Mouse (Mus musculus) embryonic facial prominence, embryonic 10.5 days (tissue): ENCODE data around the gene Pik3r3. TPM values are rescaled to one million over a fixed set of nuclear protein-coding genes. Genes with fewer than 3 reads are reported as not detected.

ENCODE experiments used
- DNase-seq: peaks from one replicate; pipeline ENCODE4 v3.0.0-alpha.2; 2017; ENCODE audit warnings: low spot score
- H3K27ac ChIP-seq: fragments of 300-500 bp; sonication (generic); replicated peaks from 2 replicates; pipeline ENCODE4 v1.5.1; 2016; ENCODE audit warnings: mild to moderate bottlenecking
- H3K27me3 ChIP-seq: fragments of 300-500 bp; sonication (generic); replicated peaks from 2 replicates; pipeline ENCODE4 v1.6.1; 2016; ENCODE audit warnings: low read depth, mild to moderate bottlenecking; ENCODE audit not compliant: poor library complexity, severe bottlenecking
- H3K36me3 ChIP-seq: fragments of 300-500 bp; sonication (generic); replicated peaks from 2 replicates; pipeline ENCODE4 v1.6.1; 2016; ENCODE audit warnings: mild to moderate bottlenecking, moderate library complexity
- H3K4me1 ChIP-seq: fragments of 300-500 bp; sonication (generic); 2 replicates; pipeline ENCODE4 v1.6.1; 2016
- H3K4me3 ChIP-seq: fragments of 300-500 bp; sonication (generic); 2 replicates; pipeline ENCODE4 v1.5.1; 2016; ENCODE audit warnings: mild to moderate bottlenecking, moderate library complexity
- H3K9me3 ChIP-seq: fragments of 300-500 bp; sonication (generic); 2 replicates; pipeline ENCODE4 v1.6.1; 2016; ENCODE audit warnings: mild to moderate bottlenecking
- WGBS: fragments of 180-500 bp; shearing (Covaris S2); methylation state at CpG from one replicate; pipeline ENCODE4 v1.1.7; 2016; 5-methylcytosine and 5-hydroxymethylcytosine counted together
- polyA plus RNA-seq: library from polyadenylated mRNA; unstranded; fragments of >200 nt; fragmentation: Nextera tagmentation; extraction: Ambion mirVana; gene quantifications from 2 replicates; pipeline ENCODE4 v1.2.1, GENCODE M21; 2016

Pik3r3 gene
- 43.7 and 45.7 TPM in 2 replicates for polyA plus RNA-seq

DNA sequence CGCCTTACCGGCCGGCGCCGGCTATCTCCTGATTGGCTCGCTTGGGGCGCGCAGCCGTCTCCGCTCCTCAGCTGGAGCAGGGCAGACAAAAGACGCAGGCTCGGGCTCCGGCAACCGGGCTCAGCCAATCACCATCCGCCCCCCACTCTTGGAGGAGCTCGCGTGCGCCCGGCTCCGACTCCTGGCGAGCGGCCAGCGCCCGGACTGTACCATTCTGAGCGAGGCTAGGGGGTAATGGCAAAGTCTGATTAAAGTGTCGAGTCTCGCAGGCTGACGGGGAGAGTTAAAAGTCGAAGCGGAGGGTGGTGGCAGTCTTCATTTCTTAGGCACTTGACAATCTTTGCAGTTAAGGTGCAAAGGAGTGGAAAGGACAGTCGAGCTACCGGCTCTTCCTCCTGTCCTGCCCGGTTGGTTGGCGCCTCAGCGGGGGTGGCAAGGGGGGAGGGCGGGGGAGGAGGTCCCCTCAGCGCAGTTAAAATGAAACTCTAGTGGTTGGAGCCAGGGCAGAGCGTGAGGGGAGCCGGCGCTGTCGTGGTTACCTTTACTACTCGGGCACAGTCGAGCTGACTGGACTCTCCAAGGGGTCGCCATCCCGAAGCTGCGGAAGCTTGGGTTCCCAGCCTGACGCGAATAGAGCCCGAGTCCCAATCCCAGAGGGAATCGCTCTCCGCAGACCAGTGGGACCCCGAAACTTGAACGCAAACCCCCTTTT, at the start of gene Pik3r3:
Gene Pik3r3, plus strand, starts transcription at position 479 of the 712 bp plus-strand sequence.
- peak within 1 kb of the TSS; percentile 75 for H3K4me3 ChIP-seq
- H3K27ac ChIP-seq = peak within 1 kb of the TSS; percentile 99
- H3K36me3 ChIP-seq = no peaks in the 10 kb centered on the region
- no peaks in the 10 kb centered on the region for H3K9me3 ChIP-seq
- H3K4me1 ChIP-seq = peaks cover 19% of the 10 kb centered on the region
- peak; percentile 99 for DNase-seq
- no peaks in the 10 kb centered on the region for H3K27me3 ChIP-seq
- WGBS = under 1% methylated on average over 53 of the region's 53 CpGs

DNA sequence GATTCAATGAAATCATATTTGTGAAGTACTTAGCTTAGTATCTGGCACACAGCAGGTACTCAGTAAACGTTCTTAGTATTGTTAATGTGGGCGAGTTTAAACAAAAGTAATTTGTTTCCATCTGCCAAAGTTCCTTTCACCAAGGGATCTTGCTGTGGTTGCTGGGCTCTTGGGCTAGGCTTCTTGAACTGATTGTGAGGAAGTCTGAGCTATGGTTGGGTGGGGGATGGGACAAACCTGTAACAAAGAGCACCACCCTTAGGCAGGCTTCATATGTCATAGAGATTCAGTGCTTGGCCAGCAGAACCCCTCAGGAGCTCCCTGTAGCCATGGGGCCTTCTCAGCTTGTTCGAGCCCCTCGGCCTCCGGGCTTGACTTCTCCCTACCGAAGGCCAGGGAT, 48.3 kb upstream of the Pik3r3 start, which contains the start of the genes 1700042G07Rik and Gm49337:
Gene 1700042G07Rik, plus strand, starts transcription at position 301 of the 400 bp plus-strand sequence.
Gene Gm49337, plus strand, starts transcription at position 313 of the 400 bp plus-strand sequence.
- WGBS = 90% methylated on average over 6 of the region's 6 CpGs
- DNase-seq = no peak
- Histone ChIP-seq H3K27me3 (no peaks in the 10 kb centered on the region), H3K4me1 (peaks cover 49% of the 10 kb centered on the region), H3K36me3 (no peaks in the 10 kb centered on the region), H3K27ac (peak within 1 kb of the TSS; percentile 48; the same call in 1 of the 2 replicates), H3K4me3 (no peak within 1 kb of the TSS), H3K9me3 (no peaks in the 10 kb centered on the region)

DNA sequence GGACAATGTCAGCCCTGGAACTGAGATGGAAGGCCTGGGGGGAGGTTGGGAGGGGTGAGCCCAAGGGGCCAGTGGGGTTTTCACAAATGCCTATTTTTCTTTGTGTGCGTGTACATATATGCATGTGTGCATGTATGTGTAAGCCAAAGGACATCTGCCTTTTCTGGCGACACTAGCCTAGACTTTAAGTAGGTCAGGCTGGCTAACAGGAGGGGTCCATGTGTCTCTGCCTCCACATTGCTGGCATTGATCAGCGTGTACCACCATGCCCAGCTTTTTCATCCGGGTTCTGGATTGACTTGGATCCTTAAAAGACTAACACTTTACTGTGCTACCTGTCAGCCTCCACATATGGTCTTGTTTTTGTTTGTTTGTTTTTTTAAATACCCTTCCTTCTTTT, 47.7 kb upstream of the Pik3r3 start:
- WGBS = 81% methylated on average over 4 of the region's 4 CpGs
- Histone ChIP-seq H3K4me1 (peaks cover 49% of the 10 kb centered on the region), H3K27ac (no peak overlapping the region), H3K9me3 (no peaks in the 10 kb centered on the region), H3K36me3 (no peaks in the 10 kb centered on the region), H3K4me3 (no peak overlapping the region), H3K27me3 (no peaks in the 10 kb centered on the region)
- no peak for DNase-seq

DNA sequence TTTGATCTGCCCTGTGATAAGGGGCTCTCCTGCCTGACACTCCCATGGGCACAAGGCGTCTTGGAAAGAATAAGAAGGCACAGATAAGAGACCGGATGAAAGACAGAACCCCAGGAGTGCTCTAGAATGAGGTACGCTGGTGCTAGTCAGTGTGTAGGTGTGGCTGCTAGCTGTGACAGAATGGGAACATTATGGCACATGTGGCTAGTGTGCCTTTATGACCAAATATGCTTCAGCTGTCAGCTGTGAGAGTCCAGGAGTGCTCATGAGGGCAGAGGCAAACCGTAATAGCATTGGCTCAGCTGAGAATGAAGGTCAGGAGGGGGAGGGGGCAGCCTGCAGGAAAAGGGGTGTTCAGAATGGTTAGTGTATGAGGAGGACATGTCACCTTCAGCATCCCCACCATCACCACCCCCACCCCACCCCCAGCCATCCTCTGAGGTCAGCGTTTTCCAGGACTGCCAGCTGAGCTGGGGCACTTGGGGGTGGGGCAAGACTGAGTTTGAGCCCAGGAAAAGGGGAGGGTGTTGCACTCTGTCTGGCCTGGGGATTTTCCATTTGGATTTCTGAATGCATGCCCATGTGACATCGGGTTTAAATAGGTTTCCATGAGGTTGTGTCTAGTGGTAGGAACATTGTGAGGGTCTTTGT, 46.8 kb upstream of the Pik3r3 start:
- DNase-seq = no peak
- Histone ChIP-seq H3K36me3 (no peaks in the 10 kb centered on the region), H3K27ac (no peak overlapping the region; the same call in 1 of the 2 replicates), H3K27me3 (no peaks in the 10 kb centered on the region), H3K4me3 (no peak overlapping the region), H3K9me3 (no peaks in the 10 kb centered on the region), H3K4me1 (peaks cover 49% of the 10 kb centered on the region)
- WGBS = 44% methylated on average over 6 of the region's 6 CpGs

DNA sequence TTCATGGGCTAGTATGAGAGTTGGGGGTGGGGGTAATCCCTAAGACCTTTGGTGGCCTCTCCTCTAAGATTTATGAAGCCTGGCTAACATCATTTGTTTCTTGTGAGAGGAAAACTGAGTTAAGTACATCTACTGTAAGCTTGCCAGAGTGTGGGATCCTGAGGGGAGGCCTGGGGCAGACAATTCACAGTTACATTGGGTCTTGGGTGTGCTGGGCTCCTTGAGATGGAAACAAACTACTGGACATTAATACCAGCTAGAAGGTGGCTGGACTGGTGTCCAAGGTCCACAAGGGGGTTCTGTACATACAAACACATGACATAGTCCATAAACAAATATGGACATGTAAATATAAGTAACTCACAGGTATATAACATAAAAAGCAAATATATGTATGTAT, 46.3 kb upstream of the Pik3r3 start:
- Histone ChIP-seq H3K36me3 (no peaks in the 10 kb centered on the region), H3K27ac (no peak overlapping the region), H3K4me3 (no peak overlapping the region), H3K9me3 (no peaks in the 10 kb centered on the region), H3K4me1 (peaks cover 49% of the 10 kb centered on the region), H3K27me3 (no peaks in the 10 kb centered on the region)
- DNase-seq = no peak

DNA sequence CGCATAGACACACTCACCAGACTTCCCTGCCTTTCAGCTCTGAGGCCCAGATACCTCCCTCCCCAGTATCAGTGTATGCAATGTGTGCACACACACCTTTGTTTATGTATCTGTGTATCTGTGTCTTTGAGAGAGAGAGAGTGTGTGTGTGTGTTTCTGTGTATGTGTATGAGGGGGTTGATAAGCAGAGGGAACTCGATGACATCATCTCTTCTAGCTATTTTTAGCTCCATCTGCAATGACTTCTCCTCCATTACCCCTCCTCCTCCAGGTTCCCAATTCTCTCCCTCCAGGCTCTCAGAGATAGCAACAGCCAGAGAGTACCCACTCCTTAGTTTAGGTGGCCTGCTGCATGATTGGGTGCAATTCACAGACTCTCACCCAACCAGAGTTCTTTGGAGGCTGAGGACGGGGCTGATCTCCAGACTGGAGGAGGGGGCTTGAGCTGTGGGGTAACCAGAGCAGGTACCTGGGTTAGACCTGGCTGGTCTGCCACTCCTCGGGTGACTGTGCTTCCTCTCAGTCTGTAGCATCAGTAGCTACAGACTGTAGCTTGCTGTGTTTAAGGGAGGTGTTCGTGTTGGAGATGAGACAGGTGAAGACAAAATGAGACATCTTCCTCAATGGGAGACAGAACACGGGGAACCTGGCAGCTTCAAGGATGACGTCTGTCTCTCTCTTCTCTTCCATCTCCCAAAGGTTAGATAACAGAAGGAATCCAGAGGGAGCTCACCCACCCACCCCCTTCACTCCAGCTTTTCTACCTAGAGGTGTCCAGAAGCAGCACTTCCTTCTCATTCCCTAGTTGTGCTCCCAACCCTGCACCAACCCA, 45.5 kb upstream of the Pik3r3 start:
- Histone ChIP-seq H3K4me1 (peaks cover 49% of the 10 kb centered on the region), H3K4me3 (peak overlapping the region; percentile 33; the same call in 1 of the 2 replicates), H3K27ac (peak overlapping the region; percentile 68), H3K36me3 (no peaks in the 10 kb centered on the region), H3K9me3 (no peaks in the 10 kb centered on the region), H3K27me3 (no peaks in the 10 kb centered on the region)
- 63% methylated on average over 7 of the region's 7 CpGs for WGBS
- DNase-seq = no peak

DNA sequence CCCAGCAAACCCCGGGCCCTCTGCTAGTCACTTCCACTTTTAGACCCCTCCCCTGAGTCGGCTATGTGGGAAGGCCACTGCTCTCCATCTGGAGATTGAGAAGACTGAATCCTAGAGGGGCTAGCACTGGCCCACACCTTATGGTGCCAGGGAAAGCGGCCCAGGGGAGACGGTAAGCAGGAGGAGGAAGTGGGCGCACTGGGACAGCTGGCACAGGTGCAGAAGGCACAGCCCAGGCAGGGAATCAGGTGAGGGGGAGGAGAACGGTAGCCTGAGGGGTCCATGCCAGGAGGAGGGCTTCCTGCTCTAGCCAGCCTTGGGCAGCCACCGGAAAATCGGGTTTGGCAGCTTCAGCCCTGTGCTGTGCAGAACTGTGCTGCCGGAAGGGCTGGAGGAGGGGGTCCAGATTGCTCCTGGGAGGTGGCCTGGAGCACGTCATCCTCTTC, 44.9 kb upstream of the Pik3r3 start:
- H3K27ac ChIP-seq = peak overlapping the region; percentile 68
- 0 out of 2 replicates have a peak, but pooled peaks cover under 1% of the 10 kb centered on the region for H3K27me3 ChIP-seq
- H3K36me3 ChIP-seq = no peaks in the 10 kb centered on the region
- DNase-seq = peak; percentile 78
- peak overlapping the region; percentile 33 for H3K4me3 ChIP-seq
- H3K4me1 ChIP-seq = peaks cover 50% of the 10 kb centered on the region
- 19% methylated on average over 10 of the region's 10 CpGs for WGBS
- no peaks in the 10 kb centered on the region for H3K9me3 ChIP-seq

DNA sequence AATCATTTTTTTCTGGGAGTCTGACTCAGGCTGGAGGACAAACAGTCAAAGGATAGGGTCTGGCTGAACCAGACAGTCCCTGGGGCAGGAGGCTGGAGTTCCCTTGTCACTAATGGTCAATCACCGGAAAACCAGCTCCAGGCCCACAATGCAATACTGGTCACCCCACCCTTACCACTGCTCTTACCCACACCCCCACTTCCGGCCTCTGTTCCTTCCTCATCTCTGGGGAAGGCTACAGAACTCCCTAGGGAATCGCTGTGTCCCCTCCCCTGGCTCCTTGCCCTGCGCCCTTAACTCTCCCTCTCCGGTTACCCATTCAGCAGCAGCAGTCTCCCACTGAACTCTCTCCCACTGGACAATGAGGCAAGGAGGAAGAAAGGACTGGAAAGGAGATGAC, 44.3 kb upstream of the Pik3r3 start:
- WGBS = 17% methylated on average over 5 of the region's 5 CpGs
- Histone ChIP-seq H3K27ac (peak overlapping the region; percentile 68), H3K4me1 (peaks cover 55% of the 10 kb centered on the region)

DNA sequence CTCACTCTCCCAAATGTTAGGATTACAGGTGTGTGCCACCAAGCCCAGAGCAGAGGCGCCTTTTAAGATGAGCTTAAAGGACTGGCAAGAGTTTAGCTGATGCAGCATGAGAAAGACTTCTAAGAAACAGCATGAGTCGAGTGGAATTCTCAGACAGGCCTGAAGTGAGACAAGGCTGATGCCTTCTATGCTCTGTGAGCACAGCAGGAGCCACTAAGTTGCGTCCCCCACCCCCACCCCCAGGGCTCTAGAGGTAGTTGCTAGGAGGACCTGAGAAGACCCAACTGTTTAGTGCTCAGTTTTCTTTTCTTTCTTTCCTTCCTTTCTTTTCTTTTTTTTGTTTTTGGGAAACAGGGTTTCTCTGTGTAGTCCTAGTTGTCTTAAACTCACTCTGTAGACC, 39.3 kb upstream of the Pik3r3 start:
- peaks cover 33% of the 10 kb centered on the region for H3K4me1 ChIP-seq
- no peak for DNase-seq
- H3K27me3 ChIP-seq = 0 out of 2 replicates have a peak, but pooled peaks cover 7% of the 10 kb centered on the region
- no peak overlapping the region for H3K4me3 ChIP-seq
- no peaks in the 10 kb centered on the region for H3K9me3 ChIP-seq
- H3K27ac ChIP-seq = peak overlapping the region; percentile 20; the same call in 1 of the 2 replicates
- no peaks in the 10 kb centered on the region for H3K36me3 ChIP-seq
- WGBS = 27% methylated on average over 3 of the region's 3 CpGs

More for the DNA sequence above, 44.3 kb upstream of the Pik3r3 start:
- DNase-seq = peak; percentile 44
- peak overlapping the region; percentile 33; the same call in 1 of the 2 replicates for H3K4me3 ChIP-seq
- H3K9me3 ChIP-seq = no peaks in the 10 kb centered on the region
- H3K27me3 ChIP-seq = 0 out of 2 replicates have a peak, but pooled peaks cover 7% of the 10 kb centered on the region
- no peaks in the 10 kb centered on the region for H3K36me3 ChIP-seq

DNA sequence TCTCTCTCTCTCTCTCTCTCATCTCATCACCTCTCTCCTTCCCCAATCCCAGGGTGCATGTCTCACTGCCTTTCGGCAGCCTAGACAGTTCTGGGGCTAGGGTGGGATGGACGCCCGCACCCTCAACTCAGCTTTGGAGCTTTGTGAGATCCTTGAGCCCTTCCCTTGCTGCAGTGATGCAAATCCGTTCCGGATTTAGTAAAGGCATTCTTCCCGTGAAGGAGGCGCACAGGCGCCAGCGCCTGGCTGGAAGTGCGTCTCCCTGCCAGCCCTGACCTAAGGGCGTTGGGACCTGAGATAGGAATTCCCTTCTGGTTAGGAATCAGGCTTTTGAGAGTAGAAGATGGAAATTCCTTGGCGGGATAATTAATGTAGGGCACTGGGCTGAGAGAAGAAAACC, 38.7 kb upstream of the Pik3r3 start:
- H3K36me3 ChIP-seq = no peaks in the 10 kb centered on the region
- no peaks in the 10 kb centered on the region for H3K9me3 ChIP-seq
- H3K4me1 ChIP-seq = peaks cover 26% of the 10 kb centered on the region
- H3K27me3 ChIP-seq = 0 out of 2 replicates have a peak, but pooled peaks cover 7% of the 10 kb centered on the region
- H3K27ac ChIP-seq = peak overlapping the region; percentile 70
- peak; percentile 43 for DNase-seq
- WGBS = 3% methylated on average over 12 of the region's 12 CpGs
- peak overlapping the region; percentile 43 for H3K4me3 ChIP-seq

DNA sequence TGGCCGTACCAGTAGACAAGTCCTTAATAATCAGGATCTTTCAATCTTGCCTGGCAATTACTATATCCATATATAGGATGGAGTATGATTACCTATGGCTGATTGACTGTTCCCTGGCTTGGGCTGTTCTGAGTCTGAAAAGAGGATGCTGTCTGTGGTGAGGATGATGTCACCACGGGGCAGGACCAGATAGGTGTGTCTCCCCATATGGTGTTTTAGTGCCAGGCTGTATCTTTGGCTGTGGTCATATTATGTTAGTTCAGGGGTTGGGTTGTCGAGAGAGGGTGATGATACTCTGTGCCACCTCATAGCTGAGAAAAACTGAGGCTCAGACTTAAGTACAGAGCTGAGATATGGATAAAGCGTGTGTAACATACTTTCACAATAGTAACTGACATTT, 36.3 kb upstream of the Pik3r3 start:
- Histone ChIP-seq H3K27me3 (0 out of 2 replicates have a peak, but pooled peaks cover 7% of the 10 kb centered on the region), H3K9me3 (no peaks in the 10 kb centered on the region), H3K4me1 (peaks cover 24% of the 10 kb centered on the region), H3K27ac (no peak overlapping the region), H3K4me3 (no peak overlapping the region), H3K36me3 (no peaks in the 10 kb centered on the region)
- 92% methylated on average over 4 of the region's 4 CpGs for WGBS
- no peak for DNase-seq

DNA sequence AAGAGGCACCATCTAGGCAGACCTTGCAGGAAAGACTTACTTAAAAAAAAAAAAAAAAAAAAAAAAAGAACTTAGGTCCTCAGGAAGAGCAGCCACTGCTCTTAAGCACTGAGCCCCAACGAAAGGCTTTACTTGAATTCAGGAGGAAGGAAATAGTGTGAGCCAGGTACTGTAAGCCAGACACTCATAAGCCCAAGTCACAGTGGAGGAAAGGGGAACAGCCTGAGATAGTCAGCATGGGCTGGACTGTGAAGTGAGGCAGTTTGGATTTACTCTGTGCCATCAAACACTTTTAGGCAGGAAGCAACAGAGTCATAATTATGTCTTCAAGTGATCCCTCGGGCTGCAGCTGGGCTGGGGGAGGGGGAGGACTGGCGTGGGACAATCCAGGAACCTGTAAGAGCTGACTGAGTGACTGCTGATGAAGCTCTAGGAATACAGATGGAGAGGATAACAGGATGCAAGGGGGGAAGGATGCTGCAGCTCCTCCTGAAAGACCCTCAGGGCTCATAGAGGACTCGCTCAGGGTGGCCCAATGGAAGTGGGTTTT, 29.1 kb upstream of the Pik3r3 start:
- DNase-seq = peak; percentile 40
- Histone ChIP-seq H3K4me1 (peaks cover 11% of the 10 kb centered on the region), H3K27me3 (no peaks in the 10 kb centered on the region), H3K36me3 (no peaks in the 10 kb centered on the region), H3K9me3 (no peaks in the 10 kb centered on the region), H3K4me3 (no peak overlapping the region), H3K27ac (no peak overlapping the region)
- 46% methylated on average over 4 of the region's 4 CpGs for WGBS
